Mouse (Mus musculus) macrophage (primary cell): ENCODE measurements around the gene Pank2. TPM values are rescaled to one million over a fixed set of nuclear protein-coding genes. Genes with fewer than 3 reads are reported as not detected.

Experiments used
- H3K27ac ChIP-seq: fragments of 350-480 bp; formaldehyde crosslinking; 2 replicates; pipeline ENCODE4 v1.9.0; 2021
- H3K36me3 ChIP-seq: fragments of 350-480 bp; formaldehyde crosslinking; 2 replicates; pipeline ENCODE4 v1.9.0; 2021; ENCODE audit errors: inconsistent target
- H3K4me3 ChIP-seq: fragments of 350-480 bp; formaldehyde crosslinking; 2 replicates; pipeline ENCODE4 v1.9.0; 2021; ENCODE audit errors: inconsistent target
- H3K79me2 ChIP-seq: fragments of 350-480 bp; formaldehyde crosslinking; 2 replicates; pipeline ENCODE4 v1.9.0; 2021; ENCODE audit errors: inconsistent target
- WGBS: methylation state at CpG from one replicate; pipeline ENCODE4 v1.1.7; 2026; ENCODE audit warnings: inconsistent platforms; ENCODE audit not compliant: missing documents; 5-methylcytosine and 5-hydroxymethylcytosine counted together
- polyA plus RNA-seq: library from polyadenylated mRNA; stranded (reverse); fragments of 250-400 nt; gene quantifications from 3 replicates; pipeline ENCODE4 v1.2.4, GENCODE M21; 2018; ENCODE audit warnings: inconsistent platforms

The Pank2 gene
- polyA plus RNA-seq, 1 experiment from 2014 or later, result 26.8 TPM

- WGBS, result 19% methylated on average over 5 of the region's 7 CpGs
- Histone ChIP-seq H3K79me2 (peaks cover 31% of the 10 kb centered on the region), H3K27ac (peak overlapping the region; percentile 72), H3K36me3 (peaks cover 2% of the 10 kb centered on the region), H3K4me3 (peak overlapping the region; percentile 66)
Measured at GRCm38 (mm10) chr2:131234970-131235635, 27.2 kb upstream of the Pank2 start.

- H3K4me3 ChIP-seq, result no peak overlapping the region
- peaks cover 72% of the 10 kb centered on the region for H3K36me3 ChIP-seq
- H3K27ac ChIP-seq, result no peak overlapping the region
- H3K79me2 ChIP-seq, result no peaks in the 10 kb centered on the region; the same call in 1 of the 2 replicates
Measured at GRCm38 (mm10) chr2:131242180-131242579, 20.1 kb upstream of the Pank2 start.

- H3K36me3 ChIP-seq, result peaks cover 78% of the 10 kb centered on the region
- H3K27ac ChIP-seq, result no peak overlapping the region
- 97% methylated on average over 7 of the region's 7 CpGs for WGBS
- H3K79me2 ChIP-seq, result no peaks in the 10 kb centered on the region
- H3K4me3 ChIP-seq, result no peak overlapping the region
Measured at GRCm38 (mm10) chr2:131242929-131243328, 19.4 kb upstream of the Pank2 start.

- no peaks in the 10 kb centered on the region for H3K36me3 ChIP-seq
- H3K27ac ChIP-seq, result peak overlapping the region; percentile 48
- 12% methylated on average over 7 of the region's 7 CpGs for WGBS
- no peak overlapping the region for H3K4me3 ChIP-seq
- no peaks in the 10 kb centered on the region for H3K79me2 ChIP-seq
Measured at GRCm38 (mm10) chr2:131253681-131254328, 8.5 kb upstream of the Pank2 start.

GRCm38 (mm10) chr2:131254329-131254713 is 8.0 kb upstream of the Pank2 start:
- Histone ChIP-seq H3K79me2 (no peaks in the 10 kb centered on the region), H3K27ac (peak overlapping the region; percentile 48), H3K36me3 (no peaks in the 10 kb centered on the region), H3K4me3 (no peak overlapping the region)
- 50% methylated on average over 2 of the region's 2 CpGs for WGBS

GRCm38 (mm10) chr2:131255738-131256137 is 6.6 kb upstream of the Pank2 start:
- 83% methylated on average over 3 of the region's 3 CpGs for WGBS
- no peak overlapping the region for H3K4me3 ChIP-seq
- no peaks in the 10 kb centered on the region for H3K36me3 ChIP-seq
- no peaks in the 10 kb centered on the region for H3K79me2 ChIP-seq
- H3K27ac ChIP-seq, result no peak overlapping the region

- 57% methylated on average over 8 of the region's 8 CpGs for WGBS
- Histone ChIP-seq H3K36me3 (no peaks in the 10 kb centered on the region), H3K27ac (no peak overlapping the region), H3K4me3 (no peak overlapping the region), H3K79me2 (peaks cover 9% of the 10 kb centered on the region)
Measured at GRCm38 (mm10) chr2:131258693-131259092, 3.6 kb upstream of the Pank2 start.

GRCm38 (mm10) chr2:131260544-131261307 is 1.6 kb upstream of the Pank2 start:
- Histone ChIP-seq H3K4me3 (no peak overlapping the region), H3K36me3 (no peaks in the 10 kb centered on the region), H3K79me2 (peaks cover 29% of the 10 kb centered on the region), H3K27ac (no peak overlapping the region)
- 93% methylated on average over 9 of the region's 9 CpGs for WGBS

- WGBS, result 18% methylated on average over 10 of the region's 10 CpGs
- Histone ChIP-seq H3K36me3 (no peaks in the 10 kb centered on the region), H3K79me2 (peaks cover 38% of the 10 kb centered on the region), H3K27ac (peak overlapping the region; percentile 66), H3K4me3 (peak overlapping the region; percentile 66)
Measured at GRCm38 (mm10) chr2:131261481-131262212, 648 bp upstream of the Pank2 start.

GRCm38 (mm10) chr2:131262680-131263670 is 680 bp downstream of the Pank2 start:
- Histone ChIP-seq H3K27ac (peak overlapping the region; percentile 84), H3K4me3 (peak overlapping the region; percentile 88), H3K79me2 (peaks cover 52% of the 10 kb centered on the region), H3K36me3 (no peaks in the 10 kb centered on the region)
- under 1% methylated on average over 46 of the region's 59 CpGs for WGBS

- H3K79me2 ChIP-seq, result peaks cover 62% of the 10 kb centered on the region
- H3K4me3 ChIP-seq, result peak overlapping the region; percentile 88; the same call in 1 of the 2 replicates
- WGBS, result 0% methylated on average over 3 of the region's 6 CpGs
- peak overlapping the region; percentile 84; the same call in 1 of the 2 replicates for H3K27ac ChIP-seq
- H3K36me3 ChIP-seq, result no peaks in the 10 kb centered on the region
Measured at GRCm38 (mm10) chr2:131264027-131264426, 1.7 kb downstream of the Pank2 start.

GRCm38 (mm10) chr2:131265056-131265455 is 2.8 kb downstream of the Pank2 start:
- no peaks in the 10 kb centered on the region for H3K36me3 ChIP-seq
- WGBS, result 92% methylated on average over 2 of the region's 2 CpGs
- H3K79me2 ChIP-seq, result peaks cover 72% of the 10 kb centered on the region
- H3K4me3 ChIP-seq, result no peak overlapping the region
- no peak overlapping the region for H3K27ac ChIP-seq

GRCm38 (mm10) chr2:131275493-131275892 is 13.2 kb downstream of the Pank2 start:
- H3K79me2 ChIP-seq, result peaks cover 38% of the 10 kb centered on the region
- 90% methylated on average over 3 of the region's 3 CpGs for WGBS
- H3K27ac ChIP-seq, result no peak overlapping the region
- peaks cover 58% of the 10 kb centered on the region for H3K36me3 ChIP-seq
- no peak overlapping the region for H3K4me3 ChIP-seq
